Mouse (Mus musculus) G1E (cell line): ENCODE data around the gene Frg2f1. TPM values are rescaled to one million over a fixed set of nuclear protein-coding genes. Genes with fewer than 3 reads are reported as not detected.
"Not testable (repeated sequence)": the region's sequence is repeated elsewhere in the genome, so short reads cannot be mapped to it uniquely, and the experiment has no call there.

ENCODE experiments used
- ATAC-seq: 2 replicates; pipeline ENCODE4 v1.8.0; 2016; ENCODE audit warnings: mild to moderate bottlenecking; ENCODE audit not compliant: insufficient number of reproducible peaks, poor library complexity, low FRiP score, severe bottlenecking; ENCODE audit errors: extremely low read depth
- DNase-seq: peaks from one replicate; pipeline ENCODE4 v3.0.0; 2012; ENCODE audit warnings: low spot score
- H3K27me3 ChIP-seq: 2 replicates; pipeline ENCODE4 v1.6.1; 2012; ENCODE audit warnings: mild to moderate bottlenecking, low read length, inconsistent platforms; ENCODE audit not compliant: insufficient read depth
- H3K36me3 ChIP-seq: replicated peaks from 2 replicates; pipeline ENCODE3; 2012; ENCODE audit warnings: mild to moderate bottlenecking, inconsistent platforms
- H3K4me1 ChIP-seq: 2 replicates; pipeline ENCODE4 v1.6.1; 2012; ENCODE audit warnings: low read depth, low read length, inconsistent platforms, mixed read lengths; ENCODE audit not compliant: insufficient read depth
- H3K4me3 ChIP-seq: 2 replicates; pipeline ENCODE4 v1.5.1; 2012; ENCODE audit warnings: low read depth, mild to moderate bottlenecking, inconsistent platforms, low read length, moderate library complexity, mixed read lengths
- H3K9me3 ChIP-seq: replicated peaks from 2 replicates; pipeline ENCODE4 v1.6.1; 2012; ENCODE audit warnings: inconsistent platforms
- CTCF ChIP-seq: IDR thresholded peaks from 2 replicates; pipeline ENCODE4 v1.5.1; 2012; ENCODE audit warnings: low read depth, low read length, inconsistent platforms, mixed read lengths
- GATA1 ChIP-seq: IDR thresholded peaks from 2 replicates; pipeline ENCODE4 v1.6.1; 2012; ENCODE audit warnings: borderline replicate concordance, low read length, inconsistent platforms, mixed read lengths
- GATA2 ChIP-seq: IDR thresholded peaks from 2 replicates; pipeline ENCODE4 v1.6.1; 2012; ENCODE audit warnings: low read depth, low read length, inconsistent platforms, borderline replicate concordance
- POLR2AphosphoS5 ChIP-seq: IDR thresholded peaks from 2 replicates; pipeline ENCODE4 v1.6.1; 2012; ENCODE audit warnings: low read depth, low read length, inconsistent platforms; ENCODE audit not compliant: insufficient replicate concordance
- TAL1 ChIP-seq: conservative IDR thresholded peaks from 2 replicates; pipeline ENCODE4 v1.6.1; 2012; ENCODE audit warnings: low read depth, low read length, inconsistent platforms, mixed read lengths
- polyA plus RNA-seq: library from polyadenylated mRNA; stranded (reverse); fragments of >175 nt; gene quantifications from 2 replicates; pipeline ENCODE4 v1.2.3, GENCODE M21; 2012
- total RNA-seq, 2 experiments: library from RNA; stranded (forward) in 1 of 2; stranded (reverse) in 1 of 2; fragments of 200-1000 nt in 1 of 2; fragments of >200 nt in 1 of 2; fragmentation: Nextera tagmentation in 1 of 2; gene quantifications; 2 replicates each; pipeline ENCODE4 v1.2.3; 2014 to 2017

The Frg2f1 gene
- total and polyA plus RNA-seq, 3 experiments = 3.4 to 5.3 (median 4.2) TPM

DNA sequence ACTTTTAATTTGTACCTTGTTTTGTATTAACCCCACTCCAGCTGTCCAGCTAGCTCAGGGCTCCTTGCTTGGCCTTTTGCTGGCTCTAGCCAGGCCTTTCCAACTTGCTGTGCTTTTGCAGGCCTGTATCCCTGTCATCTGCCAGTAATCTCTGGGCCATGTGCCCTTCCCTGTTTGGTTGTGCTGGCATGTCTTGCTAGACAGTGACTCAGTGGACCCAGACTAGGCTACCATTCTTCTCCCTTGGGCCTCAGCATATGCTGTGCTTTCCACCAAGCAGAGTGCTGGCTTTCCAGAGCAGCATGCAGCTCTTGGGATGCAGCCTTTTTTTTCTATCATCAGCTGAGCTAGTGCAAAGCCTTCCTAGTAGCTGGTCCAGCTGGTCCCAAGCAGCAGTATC is 23.8 kb upstream of the Frg2f1 start:
- no peak for ATAC-seq
- no peak overlapping the region for H3K4me3 ChIP-seq

DNA sequence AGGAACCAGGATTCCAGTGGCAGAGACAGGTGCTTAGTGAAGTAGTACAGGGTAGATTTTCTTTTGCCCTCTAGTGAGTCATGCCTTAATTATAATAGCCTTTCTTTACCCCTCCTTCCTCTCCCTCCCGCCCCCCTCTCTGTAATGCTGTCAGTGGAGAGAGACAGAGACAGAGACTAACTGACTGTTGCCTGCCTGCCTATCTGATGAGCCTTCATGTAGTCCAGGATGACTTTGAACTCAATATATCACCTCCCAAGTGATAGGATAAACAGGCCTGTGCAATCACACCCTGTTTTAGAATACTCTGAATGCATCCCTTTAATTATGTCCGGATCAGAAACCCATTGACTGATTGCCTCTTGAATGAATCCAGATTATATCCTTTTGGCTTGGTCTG is 16.1 kb upstream of the Frg2f1 start:
- H3K4me1 ChIP-seq = peaks cover 10% of the 10 kb centered on the region
- TF ChIP-seq GATA1 = no peak
- no peak for TF ChIP-seq GATA2
- TF ChIP-seq TAL1 = no peak
- TF ChIP-seq CTCF = no peak
- no peak for TF ChIP-seq POLR2AphosphoS5
- no peaks in the 10 kb centered on the region for H3K27me3 ChIP-seq
- ATAC-seq (no peak), DNase-seq (no peak)
- no peak overlapping the region for H3K4me3 ChIP-seq
- H3K9me3 ChIP-seq = no peaks in the 10 kb centered on the region
- peaks cover 9% of the 10 kb centered on the region for H3K36me3 ChIP-seq

More for the DNA sequence above, 23.8 kb upstream of the Frg2f1 start:
- DNase-seq = no peak
- Histone ChIP-seq H3K27me3 (no peaks in the 10 kb centered on the region), H3K36me3 (peaks cover 32% of the 10 kb centered on the region), H3K9me3 (peaks cover 7% of the 10 kb centered on the region), H3K4me1 (no peaks in the 10 kb centered on the region)
- TF ChIP-seq GATA1 (no peak), CTCF (no peak), TAL1 (no peak), POLR2AphosphoS5 (no peak), GATA2 (no peak)

DNA sequence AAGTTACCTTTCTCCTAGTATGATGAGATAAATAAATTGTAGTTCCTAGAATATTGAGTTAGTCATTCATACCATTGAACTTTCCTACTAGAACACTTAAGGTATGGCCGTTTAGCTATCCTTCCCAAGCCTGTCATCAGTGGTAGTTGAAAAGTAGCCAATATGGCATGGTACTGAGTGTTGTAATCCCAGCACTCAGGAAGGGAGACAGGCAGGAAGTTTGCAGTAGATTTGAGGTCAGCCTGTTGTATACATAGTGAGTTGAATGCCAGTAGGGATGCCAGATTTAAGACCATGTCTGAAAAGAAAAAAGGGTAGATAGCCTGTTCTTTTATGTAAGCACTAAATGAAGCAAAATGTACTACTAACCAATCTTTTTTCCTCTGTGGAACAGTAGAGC is 11.5 kb upstream of the Frg2f1 start:
- TF ChIP-seq GATA2 = no peak
- TF ChIP-seq TAL1 = no peak
- no peak for TF ChIP-seq CTCF
- TF ChIP-seq POLR2AphosphoS5 = no peak
- no peak for ATAC-seq

DNA sequence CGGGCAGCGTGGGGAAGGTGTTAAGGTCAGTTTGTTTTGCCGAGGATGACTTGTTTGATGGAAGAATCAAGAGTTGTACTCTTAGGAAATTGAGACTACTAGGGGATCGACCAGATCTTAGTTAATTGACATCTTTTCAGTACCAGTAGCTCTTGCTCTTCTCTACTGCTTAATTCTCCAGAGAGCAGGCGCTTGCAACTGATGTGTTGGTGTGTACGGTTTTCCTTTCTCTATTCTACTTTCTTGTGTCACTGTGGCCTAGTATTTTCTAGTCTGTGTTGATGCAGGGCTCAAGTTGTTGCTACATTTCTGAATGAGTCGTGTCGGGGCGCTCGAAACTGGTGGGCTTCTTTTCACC is 1.2 kb upstream of the Frg2f1 start:
- no peak for DNase-seq
- Histone ChIP-seq H3K4me3 (peak overlapping the region; percentile 98), H3K9me3 (no peaks in the 10 kb centered on the region), H3K4me1 (peaks cover 17% of the 10 kb centered on the region), H3K36me3 (peaks cover 2% of the 10 kb centered on the region), H3K27me3 (no peaks in the 10 kb centered on the region)
- no peak for ATAC-seq
- TF ChIP-seq TAL1 (no peak), GATA1 (no peak), CTCF (no peak), POLR2AphosphoS5 (no peak), GATA2 (no peak)

More for the DNA sequence above, 11.5 kb upstream of the Frg2f1 start:
- DNase-seq = no peak
- Histone ChIP-seq H3K36me3 (peaks cover 11% of the 10 kb centered on the region), H3K9me3 (no peaks in the 10 kb centered on the region), H3K4me1 (peaks cover 14% of the 10 kb centered on the region), H3K4me3 (no peak overlapping the region), H3K27me3 (no peaks in the 10 kb centered on the region)

DNA sequence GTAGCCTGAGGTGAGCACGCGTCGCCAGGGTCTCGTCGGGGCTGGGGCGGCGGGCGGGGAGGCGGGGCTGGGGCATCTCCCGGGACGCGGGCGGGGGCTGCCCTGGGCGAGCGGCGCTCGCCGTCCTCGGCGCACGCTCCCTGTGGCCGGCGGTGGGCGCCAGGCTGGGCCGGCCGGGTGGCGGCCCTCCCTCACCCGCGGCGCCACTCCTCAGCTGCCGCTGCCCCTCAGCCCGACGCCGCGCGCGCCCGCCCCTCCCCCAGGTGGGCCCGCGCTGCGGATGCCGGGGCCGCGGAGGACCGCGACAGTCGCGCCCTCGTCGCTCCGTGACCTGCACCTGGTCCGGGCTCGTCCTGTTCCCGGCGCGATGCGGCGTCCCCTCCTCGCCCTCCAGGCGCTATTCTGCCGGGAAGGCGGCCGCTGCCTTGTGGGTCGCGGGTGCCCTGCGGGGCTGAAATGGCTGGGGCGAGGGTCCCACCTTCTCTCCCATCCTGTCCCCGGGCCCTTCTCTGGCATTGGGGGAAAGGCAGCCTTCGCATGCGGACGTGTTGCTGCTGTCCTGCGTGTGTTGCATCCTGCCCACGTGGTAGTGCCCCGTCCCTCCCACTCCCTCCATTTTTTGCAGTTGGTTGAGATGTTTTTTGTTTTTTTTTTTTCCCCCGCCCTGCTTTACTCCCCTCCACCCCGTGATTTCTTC is 655 bp upstream of the Frg2f1 start:
- peaks cover 17% of the 10 kb centered on the region for H3K4me1 ChIP-seq
- ATAC-seq = peak; percentile 36
- peak; percentile 68 for DNase-seq
- peaks cover 2% of the 10 kb centered on the region for H3K36me3 ChIP-seq
- TF ChIP-seq POLR2AphosphoS5 = no peak
- TF ChIP-seq GATA1 = no peak
- TF ChIP-seq TAL1 = no peak
- no peak for TF ChIP-seq GATA2
- no peak for TF ChIP-seq CTCF
- H3K27me3 ChIP-seq = no peaks in the 10 kb centered on the region
- no peaks in the 10 kb centered on the region for H3K9me3 ChIP-seq
- peak overlapping the region; percentile 98 for H3K4me3 ChIP-seq

DNA sequence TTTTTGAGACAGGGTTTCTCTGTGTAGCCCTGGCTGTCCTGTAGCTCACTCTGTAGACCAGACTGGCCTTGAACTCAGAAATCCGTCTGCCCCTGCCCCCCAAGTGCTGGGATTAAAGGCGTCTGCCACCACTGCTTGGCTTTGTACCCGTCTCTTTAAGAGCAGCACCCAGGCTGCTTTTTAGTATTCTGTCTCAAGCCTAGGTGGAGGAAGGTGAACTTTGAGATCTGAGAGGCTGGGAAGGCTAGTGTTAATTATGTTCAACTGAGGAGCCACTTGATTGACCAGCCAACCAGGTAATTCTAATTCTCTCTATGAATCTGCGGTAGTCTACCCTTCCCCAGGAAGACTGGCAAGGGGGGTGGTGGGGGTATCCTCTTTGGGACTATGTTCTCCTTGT is 1.9 kb downstream of the Frg2f1 start:
- H3K4me3 ChIP-seq = no peak overlapping the region
- H3K36me3 ChIP-seq = no peaks in the 10 kb centered on the region
- H3K27me3 ChIP-seq = 0 out of 2 replicates have a peak, but pooled peaks cover 3% of the 10 kb centered on the region
- TF ChIP-seq GATA1 (no peak), POLR2AphosphoS5 (no peak), TAL1 (no peak), GATA2 (no peak), CTCF (no peak)
- no peak for DNase-seq
- ATAC-seq = no peak
- no peaks in the 10 kb centered on the region for H3K9me3 ChIP-seq
- peaks cover 13% of the 10 kb centered on the region for H3K4me1 ChIP-seq

DNA sequence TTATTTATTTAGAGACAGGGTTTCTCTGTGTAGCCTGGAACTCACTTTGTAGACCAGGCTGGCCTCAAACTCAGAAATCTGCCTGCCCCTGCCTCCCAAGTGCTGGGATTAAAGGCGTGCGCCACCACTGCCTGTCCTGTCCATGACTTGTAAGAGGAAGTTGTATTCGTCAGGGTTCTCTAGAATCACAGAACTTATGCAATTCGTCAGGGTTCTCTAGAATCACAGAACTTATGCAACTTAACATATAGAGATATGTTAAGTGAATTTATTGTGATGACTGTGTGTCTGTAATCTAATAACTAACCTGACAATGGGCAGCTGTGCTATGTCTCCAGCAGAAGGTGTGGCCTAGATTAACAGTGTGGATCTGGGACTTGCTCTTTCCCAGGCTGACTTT is 2.7 kb downstream of the Frg2f1 start, which contains the start of gene Foxj3:
Gene Foxj3, plus strand, starts transcription at position 390 of the 400 bp plus-strand sequence.
- not testable (repeated sequence) for H3K4me3 ChIP-seq, DNase-seq, H3K9me3 ChIP-seq, H3K36me3 ChIP-seq, H3K27me3 ChIP-seq, ATAC-seq
- peaks cover 13% of the 10 kb centered on the region for H3K4me1 ChIP-seq
